Mouse (Mus musculus) embryonic facial prominence, embryonic 15.5 days (tissue): ENCODE data around the gene Mllt3. TPM values are rescaled to one million over a fixed set of nuclear protein-coding genes. Genes with fewer than 3 reads are reported as not detected.

Experiments used
- ATAC-seq: fragments of 200-750 bp; cut with Nextera tagmentation; 2 replicates; pipeline ENCODE4 v1.8.0; 2017; ENCODE audit warnings: low read depth, moderate TSS enrichment; ENCODE audit not compliant: insufficient number of reproducible peaks, low FRiP score, low TSS enrichment
- H3K27ac ChIP-seq: fragments of 300-500 bp; sonication (generic); replicated peaks from 2 replicates; pipeline ENCODE4 v1.5.1; 2015; ENCODE audit warnings: mild to moderate bottlenecking, inconsistent platforms
- H3K27me3 ChIP-seq: fragments of 300-500 bp; sonication (generic); 2 replicates; pipeline ENCODE4 v1.6.1; 2015; ENCODE audit warnings: inconsistent platforms
- H3K36me3 ChIP-seq: fragments of 300-500 bp; sonication (generic); 2 replicates; pipeline ENCODE4 v1.6.1; 2015; ENCODE audit warnings: mild to moderate bottlenecking, inconsistent platforms
- H3K4me1 ChIP-seq: fragments of 300-500 bp; sonication (generic); 2 replicates; pipeline ENCODE4 v1.6.1; 2015; ENCODE audit warnings: inconsistent platforms
- H3K4me2 ChIP-seq: fragments of 300-500 bp; sonication (generic); replicated peaks from 2 replicates; pipeline ENCODE4 v1.6.1; 2015; ENCODE audit warnings: mild to moderate bottlenecking, inconsistent platforms
- H3K4me3 ChIP-seq: fragments of 300-500 bp; sonication (generic); replicated peaks from 2 replicates; pipeline ENCODE4 v1.5.1; 2015; ENCODE audit warnings: mild to moderate bottlenecking, inconsistent platforms
- H3K9ac ChIP-seq: fragments of 300-500 bp; sonication (generic); 2 replicates; pipeline ENCODE4 v1.6.1; 2015; ENCODE audit warnings: inconsistent platforms
- H3K9me3 ChIP-seq: fragments of 300-500 bp; sonication (generic); replicated peaks from 2 replicates; pipeline ENCODE4 v1.6.1; 2016; ENCODE audit warnings: inconsistent platforms
- WGBS: fragments of 180-500 bp; shearing (Covaris S2); methylation state at CpG from one replicate; pipeline ENCODE4 v1.1.7; 2015; 5-methylcytosine and 5-hydroxymethylcytosine counted together
- polyA plus RNA-seq: library from polyadenylated mRNA; unstranded; fragments of >200 nt; fragmentation: Nextera tagmentation; extraction: Ambion mirVana; gene quantifications from 2 replicates; pipeline ENCODE4 v1.2.1, GENCODE M21; 2015

Mllt3 gene
- polyA plus RNA-seq, 1 experiment from 2014 or later, result 56.4 TPM

- H3K4me2 ChIP-seq, result peak overlapping the region; percentile 87
- no peaks in the 10 kb centered on the region for H3K27me3 ChIP-seq
- peak overlapping the region; percentile 77 for H3K4me3 ChIP-seq
- H3K27ac ChIP-seq, result peak overlapping the region; percentile 97
- H3K9me3 ChIP-seq, result no peaks in the 10 kb centered on the region
- peak overlapping the region; percentile 37 for H3K9ac ChIP-seq
- H3K36me3 ChIP-seq, result no peaks in the 10 kb centered on the region
- ATAC-seq, result peak; percentile 71
- 1% methylated on average over 82 of the region's 100 CpGs for WGBS
- H3K4me1 ChIP-seq, result peaks cover 22% of the 10 kb centered on the region; the same call in 1 of the 2 replicates
Measured at GRCm38 (mm10) chr4:88032151-88033098, 739 bp downstream of the Mllt3 start.

- Histone ChIP-seq H3K4me2 (peak overlapping the region; percentile 87), H3K4me3 (peak overlapping the region; percentile 77), H3K27me3 (no peaks in the 10 kb centered on the region), H3K36me3 (peaks cover 3% of the 10 kb centered on the region; the same call in 1 of the 2 replicates), H3K4me1 (peaks cover 22% of the 10 kb centered on the region; the same call in 1 of the 2 replicates), H3K9me3 (no peaks in the 10 kb centered on the region), H3K9ac (peak overlapping the region; percentile 37), H3K27ac (peak overlapping the region; percentile 97)
- ATAC-seq, result no peak
- WGBS, result under 1% methylated on average over 84 of the region's 84 CpGs
Measured at GRCm38 (mm10) chr4:88031211-88032150, 1.7 kb downstream of the Mllt3 start.

GRCm38 (mm10) chr4:88023567-88023966 is 9.6 kb downstream of the Mllt3 start:
- Histone ChIP-seq H3K27ac (no peak overlapping the region), H3K9me3 (no peaks in the 10 kb centered on the region), H3K4me2 (no peak overlapping the region), H3K36me3 (peaks cover 3% of the 10 kb centered on the region; the same call in 1 of the 2 replicates), H3K4me3 (no peak overlapping the region), H3K27me3 (no peaks in the 10 kb centered on the region), H3K4me1 (no peaks in the 10 kb centered on the region), H3K9ac (no peak overlapping the region)
- WGBS, result 84% methylated on average over 5 of the region's 5 CpGs
- ATAC-seq, result no peak

- Histone ChIP-seq H3K9ac (no peak overlapping the region), H3K4me1 (peaks cover 3% of the 10 kb centered on the region; the same call in 1 of the 2 replicates), H3K4me3 (no peak overlapping the region), H3K27ac (no peak overlapping the region), H3K9me3 (no peaks in the 10 kb centered on the region), H3K4me2 (no peak overlapping the region), H3K36me3 (peaks cover 3% of the 10 kb centered on the region; the same call in 1 of the 2 replicates), H3K27me3 (no peaks in the 10 kb centered on the region)
- ATAC-seq, result no peak
- 0% methylated on average over 1 of the region's 1 CpGs for WGBS
Measured at GRCm38 (mm10) chr4:88022623-88023022, 10.5 kb downstream of the Mllt3 start.

- Histone ChIP-seq H3K9ac (no peak overlapping the region), H3K36me3 (no peaks in the 10 kb centered on the region), H3K4me1 (peaks cover 4% of the 10 kb centered on the region), H3K27ac (no peak overlapping the region), H3K4me2 (no peak overlapping the region), H3K4me3 (no peak overlapping the region), H3K27me3 (no peaks in the 10 kb centered on the region), H3K9me3 (no peaks in the 10 kb centered on the region)
- 78% methylated on average over 5 of the region's 5 CpGs for WGBS
- no peak for ATAC-seq
Measured at GRCm38 (mm10) chr4:88020421-88020820, 12.7 kb downstream of the Mllt3 start.

- no peaks in the 10 kb centered on the region for H3K9me3 ChIP-seq
- no peak overlapping the region for H3K27ac ChIP-seq
- H3K4me3 ChIP-seq, result no peak overlapping the region
- 67% methylated on average over 4 of the region's 4 CpGs for WGBS
- H3K27me3 ChIP-seq, result no peaks in the 10 kb centered on the region
- H3K4me1 ChIP-seq, result peaks cover 11% of the 10 kb centered on the region
- H3K9ac ChIP-seq, result no peak overlapping the region
- H3K4me2 ChIP-seq, result no peak overlapping the region
- ATAC-seq, result no peak
- no peaks in the 10 kb centered on the region for H3K36me3 ChIP-seq
Measured at GRCm38 (mm10) chr4:88019645-88020044, 13.5 kb downstream of the Mllt3 start.

- Histone ChIP-seq H3K4me1 (peaks cover 23% of the 10 kb centered on the region), H3K9me3 (no peaks in the 10 kb centered on the region), H3K27ac (no peak overlapping the region), H3K27me3 (no peaks in the 10 kb centered on the region), H3K36me3 (no peaks in the 10 kb centered on the region), H3K4me3 (no peak overlapping the region), H3K9ac (no peak overlapping the region), H3K4me2 (no peak overlapping the region)
- 57% methylated on average over 18 of the region's 18 CpGs for WGBS
- no peak for ATAC-seq
Measured at GRCm38 (mm10) chr4:88017452-88018350, 15.5 kb downstream of the Mllt3 start.

GRCm38 (mm10) chr4:88015765-88016164 is 17.4 kb downstream of the Mllt3 start:
- ATAC-seq, result no peak
- Histone ChIP-seq H3K27ac (no peak overlapping the region), H3K4me2 (no peak overlapping the region), H3K27me3 (no peaks in the 10 kb centered on the region), H3K36me3 (no peaks in the 10 kb centered on the region), H3K4me1 (peaks cover 31% of the 10 kb centered on the region), H3K9ac (no peak overlapping the region), H3K9me3 (no peaks in the 10 kb centered on the region), H3K4me3 (no peak overlapping the region)
- WGBS, result 67% methylated on average over 5 of the region's 5 CpGs

- Histone ChIP-seq H3K4me2 (no peak overlapping the region), H3K27ac (no peak overlapping the region), H3K4me1 (peaks cover 31% of the 10 kb centered on the region), H3K4me3 (no peak overlapping the region), H3K9me3 (no peaks in the 10 kb centered on the region), H3K9ac (no peak overlapping the region), H3K36me3 (no peaks in the 10 kb centered on the region), H3K27me3 (no peaks in the 10 kb centered on the region)
- 58% methylated on average over 7 of the region's 7 CpGs for WGBS
- no peak for ATAC-seq
Measured at GRCm38 (mm10) chr4:88015261-88015660, 17.9 kb downstream of the Mllt3 start.

GRCm38 (mm10) chr4:88012774-88013173 is 20.4 kb downstream of the Mllt3 start:
- H3K4me2 ChIP-seq, result no peak overlapping the region
- 63% methylated on average over 4 of the region's 4 CpGs for WGBS
- no peaks in the 10 kb centered on the region for H3K9me3 ChIP-seq
- no peaks in the 10 kb centered on the region for H3K27me3 ChIP-seq
- H3K36me3 ChIP-seq, result no peaks in the 10 kb centered on the region
- no peak overlapping the region for H3K27ac ChIP-seq
- H3K4me3 ChIP-seq, result no peak overlapping the region
- ATAC-seq, result no peak
- peaks cover 29% of the 10 kb centered on the region for H3K4me1 ChIP-seq
- no peak overlapping the region for H3K9ac ChIP-seq
